Mouse (Mus musculus) lung, adult 2 months (tissue): Measurements from ENCODE around the gene Glt8d2. TPM values are rescaled to one million over a fixed set of nuclear protein-coding genes. Genes with fewer than 3 reads are reported as not detected.

ENCODE experiments used
- DNase-seq: peaks from one replicate; pipeline ENCODE4 v3.0.0; 2022
- H3K4me1 ChIP-seq: fragments of 200-500 bp; 2 replicates; pipeline ENCODE4 v1.6.1; 2011; ENCODE audit warnings: low read length; ENCODE audit not compliant: control insufficient read depth, insufficient read depth
- H3K4me3 ChIP-seq: fragments of 200-500 bp; replicated peaks from 2 replicates; pipeline ENCODE3; 2011; ENCODE audit warnings: low read depth, mild to moderate bottlenecking, control low read depth, low read length; ENCODE audit errors: extremely low read depth
- CTCF ChIP-seq: fragments of 200-500 bp; IDR thresholded peaks from 2 replicates; pipeline ENCODE4 v1.5.1; 2011; ENCODE audit warnings: mild to moderate bottlenecking, low read length, control low read depth; ENCODE audit not compliant: insufficient read depth
- POLR2A ChIP-seq: fragments of 200-500 bp; IDR thresholded peaks from 2 replicates; pipeline ENCODE4 v1.6.1; 2011; ENCODE audit warnings: low read depth, mild to moderate bottlenecking, control low read depth, low read length, borderline replicate concordance; ENCODE audit errors: extremely low read depth
- WGBS: fragments of 180-500 bp; shearing (Covaris S2); methylation state at CpG from one replicate; pipeline ENCODE4 v1.1.7; 2018; 5-methylcytosine and 5-hydroxymethylcytosine counted together
- polyA plus RNA-seq: library from polyadenylated mRNA; depleted of rRNA; stranded (reverse); fragments of >200 nt; gene quantifications from 2 replicates; pipeline ENCODE4 v1.2.3, GENCODE M21; 2012; rRNA removed

The Glt8d2 gene
- polyA plus RNA-seq, result 4.4 and 5.5 TPM in 2 replicates

DNA sequence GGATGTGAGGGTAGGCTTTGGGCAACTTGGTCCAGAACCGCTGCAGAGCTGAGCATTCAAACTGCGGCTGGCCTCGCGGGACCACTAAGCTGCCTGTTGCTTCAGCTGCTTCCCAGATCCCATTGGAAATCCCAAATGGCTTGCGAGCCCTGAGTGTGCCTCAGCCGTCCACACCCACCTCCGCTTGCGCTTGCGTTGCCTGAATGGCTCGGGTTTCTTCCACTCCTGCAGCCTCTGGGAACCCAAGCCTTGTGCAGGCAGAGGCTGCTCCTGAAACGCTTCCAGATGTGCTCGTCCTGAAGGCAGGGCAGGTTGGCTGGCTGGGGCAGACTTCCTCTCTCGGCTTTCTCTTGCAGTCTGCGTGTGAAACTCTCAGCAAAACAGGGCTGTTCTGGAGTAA is at the start of gene Glt8d2:
Glt8d2 (minus strand) TSS at position 157 of the 400 bp plus-strand sequence.
- H3K4me3 ChIP-seq, result peak within 1 kb of the TSS; percentile 2
- H3K4me1 ChIP-seq, result 0 out of 2 replicates have a peak, but pooled peaks cover 2% of the 10 kb centered on the region
- DNase-seq, result peak; percentile 20
- WGBS, result 4% methylated on average over 14 of the region's 14 CpGs
- TF ChIP-seq POLR2A (peak; percentile 19; the same call in 1 of the 2 replicates), CTCF (no peak)

DNA sequence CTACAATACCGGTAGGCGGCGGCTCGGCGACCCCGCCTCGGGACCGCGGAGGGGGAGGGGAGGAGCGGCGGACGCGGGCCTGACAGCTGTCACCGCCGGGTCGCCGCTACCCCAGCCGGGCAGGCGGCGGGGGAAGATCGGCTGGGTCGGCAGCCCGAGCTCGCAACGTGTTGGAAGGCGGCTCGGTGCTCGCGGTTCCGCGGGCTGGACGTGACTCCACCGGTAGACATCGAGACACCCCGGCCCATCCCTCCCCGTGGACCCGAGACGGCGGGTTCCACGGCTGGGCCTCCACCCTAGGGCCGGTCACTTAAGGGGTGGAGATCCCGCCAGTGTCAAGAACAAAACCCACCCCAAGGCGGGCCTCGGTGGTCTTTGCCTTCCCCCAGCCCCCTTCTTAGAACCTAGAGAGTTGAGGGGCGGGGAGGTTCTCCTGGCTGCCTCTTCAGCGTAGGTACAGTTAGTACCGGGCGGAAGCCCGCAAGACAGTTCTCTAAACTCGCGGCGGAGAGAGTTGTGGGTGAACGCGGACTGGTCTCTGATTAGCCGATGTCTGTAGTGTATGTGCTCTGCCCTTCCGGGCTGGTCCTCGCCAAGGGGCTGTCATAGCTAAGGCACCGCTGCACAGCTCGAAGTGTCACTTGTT is 9.0 kb upstream of the Glt8d2 start:
- TF ChIP-seq POLR2A, result no peak
- TF ChIP-seq CTCF, result no peak
- H3K4me1 ChIP-seq, result peaks cover 8% of the 10 kb centered on the region
- DNase-seq, result no peak
- WGBS, result under 1% methylated on average over 59 of the region's 59 CpGs
- peak overlapping the region; percentile 94 for H3K4me3 ChIP-seq

DNA sequence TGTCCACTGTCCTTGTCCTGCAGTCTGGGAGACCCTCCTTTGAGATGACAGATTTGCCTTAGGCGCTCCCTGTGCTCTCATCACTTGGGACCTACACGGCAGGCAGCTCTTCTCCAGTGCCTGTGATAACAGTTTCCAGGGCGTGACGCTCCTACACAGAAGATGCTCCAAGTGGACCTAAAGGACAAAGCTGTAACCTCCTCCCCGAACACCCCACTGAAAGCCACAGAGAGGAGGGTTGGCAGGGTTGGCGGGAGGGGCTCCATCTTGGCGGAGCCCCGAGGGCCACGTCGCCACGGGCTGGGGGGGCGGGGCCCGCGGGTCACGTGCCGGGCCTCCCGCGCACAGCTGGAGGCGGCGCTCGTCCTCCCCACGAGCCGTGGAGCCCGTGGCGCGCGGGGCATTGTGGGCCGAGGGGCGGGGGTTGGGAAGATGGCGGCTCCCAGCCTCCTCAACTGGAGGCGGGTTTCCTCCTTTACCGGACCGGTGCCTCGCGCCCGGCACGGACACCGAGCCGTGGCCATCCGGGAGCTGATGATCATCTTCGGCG is 8.3 kb upstream of the Glt8d2 start:
- DNase-seq, result peak; percentile 91
- WGBS, result 1% methylated on average over 41 of the region's 42 CpGs
- Histone ChIP-seq H3K4me1 (peaks cover 8% of the 10 kb centered on the region), H3K4me3 (peak overlapping the region; percentile 94)
- no peak for TF ChIP-seq CTCF
- 0 out of 2 replicates have a peak, but pooled peaks have one; percentile 52 for TF ChIP-seq POLR2A

DNA sequence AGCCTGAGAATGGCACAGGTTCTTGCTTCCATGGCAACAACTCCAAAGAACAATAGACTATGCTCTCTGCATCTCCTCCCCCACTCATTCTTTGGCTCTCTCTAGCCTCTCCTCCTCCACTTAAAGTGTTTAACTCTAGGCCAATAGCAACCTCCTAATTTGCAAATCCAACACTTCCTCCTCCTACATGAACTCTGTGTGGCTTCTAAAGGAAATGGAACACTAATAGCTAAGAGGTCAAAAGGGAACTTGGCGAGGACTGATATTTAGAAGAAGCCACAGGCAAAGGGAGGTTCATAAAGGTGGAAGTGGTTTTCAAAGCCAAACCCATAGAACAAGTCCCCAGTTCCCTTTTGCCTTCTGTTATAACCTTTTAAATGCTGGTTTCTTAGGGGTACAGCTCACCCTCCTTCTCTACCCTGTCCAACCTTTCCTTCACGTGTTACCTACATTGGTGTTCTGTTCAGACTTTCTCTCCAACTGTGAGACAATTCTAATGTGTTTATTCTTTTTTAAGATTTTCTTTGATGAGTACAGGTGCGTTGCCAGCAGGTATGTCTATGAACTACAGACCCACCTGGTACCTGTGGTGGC is 7.0 kb upstream of the Glt8d2 start:
- DNase-seq, result no peak
- Histone ChIP-seq H3K4me3 (no peak overlapping the region), H3K4me1 (peaks cover 8% of the 10 kb centered on the region)
- no peak for TF ChIP-seq CTCF
- TF ChIP-seq POLR2A, result no peak
- 56% methylated on average over 3 of the region's 3 CpGs for WGBS

DNA sequence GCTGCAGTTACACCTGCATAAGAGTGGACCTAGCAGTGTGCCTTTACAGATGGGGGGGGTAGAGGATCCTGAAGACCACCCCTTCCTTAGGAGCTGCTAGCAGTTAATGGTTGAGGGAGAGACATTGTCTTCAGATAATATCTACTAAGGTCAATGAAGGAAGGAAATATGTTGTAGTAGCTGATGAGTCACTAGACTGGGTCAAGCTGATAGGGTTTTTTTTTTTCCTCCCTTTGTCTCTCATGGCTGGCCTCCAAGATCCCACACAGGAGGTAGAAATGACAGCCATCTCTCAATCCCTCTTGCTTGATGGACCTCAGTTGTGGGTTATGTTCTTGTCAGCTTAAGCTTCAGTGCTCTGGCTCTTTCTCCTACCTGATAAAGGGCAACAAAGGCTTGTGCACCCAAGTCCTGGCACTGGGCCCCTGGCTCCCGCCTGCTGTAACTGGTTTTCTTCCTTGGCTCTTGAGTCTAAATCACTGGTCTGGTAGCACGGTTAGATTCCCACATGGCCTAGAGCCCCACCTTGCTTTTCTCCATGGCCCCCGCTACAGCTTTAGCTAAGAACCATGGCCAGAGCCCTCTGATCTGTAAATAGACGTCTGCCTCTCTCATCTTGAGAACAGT is 6.1 kb upstream of the Glt8d2 start:
- Histone ChIP-seq H3K4me1 (peaks cover 8% of the 10 kb centered on the region), H3K4me3 (no peak overlapping the region)
- WGBS, result 49% methylated on average over 4 of the region's 4 CpGs
- DNase-seq, result no peak
- TF ChIP-seq POLR2A (no peak), CTCF (no peak)

DNA sequence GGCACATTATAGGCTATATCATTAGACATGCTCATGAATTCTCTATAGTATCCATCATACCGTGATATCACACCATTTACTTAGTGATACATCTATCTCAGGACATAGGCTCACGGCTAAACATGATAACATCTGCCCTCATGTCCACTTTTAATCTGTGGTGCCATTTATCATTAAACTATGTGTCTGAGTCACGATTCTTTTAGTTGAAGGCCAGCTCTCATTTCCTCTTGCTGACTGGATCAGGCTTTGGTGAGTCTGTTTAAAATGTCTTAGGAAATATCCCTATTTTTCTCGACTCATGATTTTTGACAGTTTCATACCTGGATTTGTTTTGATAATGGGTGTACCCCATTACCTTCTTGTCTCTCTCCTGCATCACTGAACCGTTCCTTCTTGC is 5.5 kb upstream of the Glt8d2 start, which contains the start of gene Hcfc2:
Hcfc2 (plus strand) TSS at position 205 of the 400 bp plus-strand sequence.
- DNase-seq, result no peak
- Histone ChIP-seq H3K4me1 (peaks cover 8% of the 10 kb centered on the region), H3K4me3 (no peak within 1 kb of the TSS)
- 42% methylated on average over 5 of the region's 5 CpGs for WGBS
- TF ChIP-seq POLR2A (no peak), CTCF (no peak)

DNA sequence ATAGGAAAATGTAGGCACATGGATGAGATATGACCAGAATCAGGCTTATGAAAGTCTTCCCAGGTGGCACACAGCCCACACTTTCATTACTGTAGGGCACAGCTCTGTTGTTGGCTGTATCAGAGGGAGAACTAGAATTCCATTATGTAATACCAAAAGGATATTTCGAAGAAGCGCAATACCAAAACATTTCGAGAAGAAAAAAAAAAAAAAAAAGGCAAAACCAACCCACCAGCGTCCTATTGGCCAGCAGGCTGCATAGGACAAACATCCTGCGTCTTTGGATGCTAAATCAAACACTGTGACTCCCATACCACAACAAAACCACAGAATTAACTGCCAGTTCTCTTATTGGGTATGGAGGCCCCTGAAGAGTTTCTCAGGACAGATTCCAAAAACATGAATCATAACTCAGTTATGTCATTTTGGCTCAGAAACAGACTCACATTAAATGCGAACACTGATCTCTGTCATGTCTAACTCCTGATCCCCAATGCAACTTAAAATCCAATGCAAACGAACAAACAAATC is 704 bp downstream of the Glt8d2 start:
- TF ChIP-seq CTCF (no peak), POLR2A (no peak)
- WGBS, result 31% methylated on average over 7 of the region's 7 CpGs
- Histone ChIP-seq H3K4me3 (no peak overlapping the region), H3K4me1 (0 out of 2 replicates have a peak, but pooled peaks cover 2% of the 10 kb centered on the region)
- DNase-seq, result no peak

DNA sequence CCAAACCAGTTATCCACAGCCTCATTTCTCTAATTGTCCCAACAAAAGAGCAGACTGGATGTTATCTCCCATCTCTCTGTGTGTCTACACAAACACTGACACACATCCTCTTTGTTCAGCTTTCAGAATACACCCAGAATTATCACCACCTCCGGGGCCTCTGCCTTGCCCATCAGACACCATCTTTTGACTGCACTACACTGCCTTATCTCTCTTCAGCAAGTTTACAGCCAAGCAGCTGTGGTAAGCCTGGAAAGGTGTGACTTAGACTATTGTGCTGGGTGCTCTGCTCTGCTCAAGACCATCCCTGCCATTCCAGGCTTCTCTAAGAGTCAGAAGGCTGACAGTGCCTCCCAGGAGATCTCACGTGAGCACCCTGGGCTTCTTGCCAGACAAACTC is 5.0 kb downstream of the Glt8d2 start:
- WGBS, result 45% methylated on average over 2 of the region's 2 CpGs

DNA sequence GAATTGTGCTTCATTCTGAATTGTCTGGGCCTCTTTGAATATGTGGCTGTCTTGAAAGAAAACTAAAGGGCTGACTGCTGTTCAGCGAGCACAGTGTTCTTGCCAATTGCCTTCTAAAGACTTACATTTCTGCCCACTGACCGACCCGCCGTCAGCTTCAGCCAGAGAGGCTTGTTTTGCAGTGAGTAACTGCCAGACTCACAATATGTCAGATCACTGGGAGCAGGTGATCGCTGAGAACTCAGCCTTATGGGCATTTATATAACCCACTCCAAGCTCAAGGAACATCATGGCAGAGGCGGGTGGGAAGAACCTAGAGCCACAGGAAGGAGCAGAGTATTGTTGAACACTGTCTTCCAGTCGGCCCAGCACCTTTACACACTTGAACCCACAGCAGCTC is 8.8 kb downstream of the Glt8d2 start:
- 85% methylated on average over 7 of the region's 7 CpGs for WGBS
- H3K4me1 ChIP-seq, result no peaks in the 10 kb centered on the region
- TF ChIP-seq CTCF, result no peak
- no peak for TF ChIP-seq POLR2A
- no peak for DNase-seq
- H3K4me3 ChIP-seq, result no peak overlapping the region

More for the DNA sequence above, 5.0 kb downstream of the Glt8d2 start:
- TF ChIP-seq POLR2A, result no peak
- no peak for TF ChIP-seq CTCF
- DNase-seq, result no peak
- no peak overlapping the region for H3K4me3 ChIP-seq
- H3K4me1 ChIP-seq, result 0 out of 2 replicates have a peak, but pooled peaks cover under 1% of the 10 kb centered on the region
